15 mouse cellular contexts compared by ENCODE assay signal in the genomic region with DNA sequence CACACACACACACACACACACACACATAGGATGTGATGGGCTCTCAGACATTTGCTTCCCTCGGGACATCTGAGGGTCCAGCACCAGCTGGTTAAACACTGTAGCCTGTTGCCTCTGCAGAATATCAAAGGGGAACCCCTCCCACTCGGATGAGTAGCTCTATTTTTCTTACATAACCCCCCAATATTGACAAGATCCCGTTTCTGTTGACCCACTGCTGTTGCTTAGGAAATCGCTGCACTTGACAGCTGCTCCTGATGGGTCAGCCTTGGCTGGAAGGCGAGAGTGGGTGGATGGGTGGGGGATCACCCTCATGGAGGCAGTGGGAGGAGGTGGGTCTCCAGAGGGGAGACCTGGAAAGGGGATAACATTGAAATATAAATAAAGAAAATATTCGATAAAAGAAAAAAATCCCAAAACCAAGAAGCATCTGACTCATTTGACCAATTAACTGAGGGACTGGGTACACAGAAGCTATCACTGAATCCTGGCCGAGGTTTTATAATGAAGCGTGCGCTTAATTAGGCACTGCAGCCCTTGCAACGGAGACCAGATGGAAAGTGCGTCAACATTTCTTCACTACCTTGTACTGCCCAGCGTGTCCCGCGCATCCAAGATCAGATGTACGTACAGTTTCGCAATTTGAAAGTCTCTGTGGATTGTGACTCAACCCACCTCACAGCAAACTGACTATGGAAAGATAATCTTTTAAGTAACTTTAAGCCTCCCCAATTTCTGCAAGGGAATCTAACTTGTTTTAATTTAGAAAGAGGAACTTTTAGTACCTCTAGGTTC. TPM values are rescaled to one million over a fixed set of nuclear protein-coding genes. Genes with fewer than 3 reads are reported as not detected.
DNase-seq lines count a peak whose midpoint lies in the region; ATAC-seq and TF ChIP-seq lines count a peak whose summit lies in the region.
"Had no signal": no experiment of that assay in that cellular context is flagged by ENCODE, and none has a peak within 500 bp of the region (broad histone marks: within the 10 kb centered on the region; RNA-seq: fewer than 3 reads in every experiment).

No protein-coding gene starts in this region.

- no peaks in the 10 kb centered on the region for H3K27me3 ChIP-seq in hindbrain, embryonic 12.5 days
- H3K27me3 ChIP-seq in hindbrain, embryonic 14.5 days (ENCODE audit: control insufficient read depth, insufficient read depth, low read length), result no peaks in the 10 kb centered on the region
- no peaks in the 10 kb centered on the region for H3K27me3 ChIP-seq in MEL (ENCODE audit: control insufficient read depth in 1 of 2, insufficient read depth in 2 of 2, low read length in 2 of 2)
- no peaks in the 10 kb centered on the region for H3K27me3 ChIP-seq in liver, postnatal 0 days (ENCODE audit: insufficient read depth, low read length)

- WGBS in hindbrain, embryonic 12.5 days, result 54% methylated on average over 16 of the region's 16 CpGs
- 66% methylated on average over 16 of the region's 16 CpGs for WGBS in hindbrain, embryonic 14.5 days
- WGBS in liver, postnatal 0 days (ENCODE audit: insufficient replicate concordance), result 48% methylated on average over 16 of the region's 16 CpGs

- no peak for TF ChIP-seq RAD21 in MEL (IDR thresholded peaks at IDR 0.05; ENCODE audit: low read depth, low read length)

- no peak for DNase-seq in hindbrain, embryonic 14.5 days (ENCODE audit: low spot score)
- peak; percentile 52 for DNase-seq in MEL (ENCODE audit: low read depth, low spot score)
- peak; percentile 55 for DNase-seq in brain, embryonic 14.5 days (ENCODE audit: low read depth)
- DNase-seq in liver, postnatal 0 days, result no peak
- no peak for DNase-seq in left cerebral cortex, adult 18-20 months (ENCODE audit: low spot score in 2 of 2)
- DNase-seq in layer of hippocampus, postnatal 14 days (ENCODE audit: low spot score in 2 of 2), result no peak
- DNase-seq: kidney, postnatal 4 days; lung, postnatal 10 days had no signal

- H3K4me2 ChIP-seq in hindbrain, embryonic 12.5 days (replicated peaks), result no peak overlapping the region
- no peak overlapping the region for H3K4me2 ChIP-seq in hindbrain, embryonic 14.5 days (replicated peaks)
- peak overlapping the region; percentile 55 for H3K4me2 ChIP-seq in liver, postnatal 0 days (ENCODE audit: low read depth, low read length)

- no peak for TF ChIP-seq POLR2A in MEL (IDR thresholded peaks at IDR 0.05; ENCODE audit: control insufficient read depth in 1 of 2, insufficient read depth in 1 of 2, low read depth in 1 of 2, low read length in 2 of 2, poor library complexity in 1 of 2)
- TF ChIP-seq POLR2A in brain, embryonic 14.5 days (IDR thresholded peaks at IDR 0.05; ENCODE audit: borderline replicate concordance, extremely low read depth, insufficient read depth, insufficient read length, poor library complexity, severe bottlenecking), result no peak

- H3K4me1 ChIP-seq in hindbrain, embryonic 12.5 days, result 0 out of 2 replicates have a peak, but pooled peaks cover 4% of the 10 kb centered on the region
- no peaks in the 10 kb centered on the region for H3K4me1 ChIP-seq in hindbrain, embryonic 14.5 days (replicated peaks; ENCODE audit: control insufficient read depth, insufficient read depth, low read length)
- peaks cover 2 to 7% of the 10 kb centered on the region in 2 experiments; a peak in 3 of 4 replicates for H3K4me1 ChIP-seq in MEL (ENCODE audit: control insufficient read depth in 1 of 2, insufficient read depth in 2 of 2, low read length in 2 of 2)
- peaks cover 6% of the 10 kb centered on the region; the same call in 1 of the 2 replicates for H3K4me1 ChIP-seq in liver, postnatal 0 days (ENCODE audit: insufficient read depth)

- no peaks in the 10 kb centered on the region for H3K79me2 ChIP-seq in MEL (ENCODE audit: control insufficient read depth, insufficient read depth, low read length, poor library complexity)

- H3K27ac ChIP-seq in hindbrain, embryonic 12.5 days, result no peak overlapping the region
- H3K27ac ChIP-seq in hindbrain, embryonic 14.5 days, result no peak overlapping the region
- H3K27ac ChIP-seq in MEL (ENCODE audit: control insufficient read depth, low read depth, low read length), result no peak overlapping the region
- H3K27ac ChIP-seq in liver, postnatal 0 days (ENCODE audit: low read depth), result peak overlapping the region; percentile 51; the same call in 1 of the 2 replicates

- H3K4me3 ChIP-seq in hindbrain, embryonic 12.5 days, result no peak overlapping the region
- no peak overlapping the region for H3K4me3 ChIP-seq in hindbrain, embryonic 14.5 days (replicated peaks; ENCODE audit: low read length)
- peak overlapping the region; percentile 32 to 47; a peak in 3 of 4 replicates for H3K4me3 ChIP-seq in MEL (ENCODE audit: control insufficient read depth in 1 of 2, insufficient read depth in 1 of 2, low read depth in 2 of 2, low read length in 2 of 2)
- H3K4me3 ChIP-seq in liver, postnatal 0 days (ENCODE audit: low read depth, low read length), result no peak overlapping the region

- ATAC-seq in hindbrain, embryonic 12.5 days (ENCODE audit: low FRiP score), result peak; percentile 52
- ATAC-seq in hindbrain, embryonic 14.5 days (ENCODE audit: low FRiP score), result no peak; the same call in 1 of the 2 replicates
- ATAC-seq in liver, postnatal 0 days, result peak; percentile 79
- ATAC-seq: intestine, postnatal 0 days had no signal

- TF ChIP-seq EP300 in MEL (IDR thresholded peaks at IDR 0.05; ENCODE audit: low read depth in 1 of 2, low read length in 2 of 2), result no peak
- TF ChIP-seq EP300 in liver, postnatal 0 days (IDR thresholded peaks at IDR 0.05; ENCODE audit: low read depth), result no peak

- no peaks in the 10 kb centered on the region for H3K9me3 ChIP-seq in hindbrain, embryonic 12.5 days (replicated peaks)
- no peaks in the 10 kb centered on the region for H3K9me3 ChIP-seq in hindbrain, embryonic 14.5 days (ENCODE audit: control insufficient read depth, low read length)
- H3K9me3 ChIP-seq in MEL (replicated peaks; ENCODE audit: insufficient read depth, low read length), result no peaks in the 10 kb centered on the region
- H3K9me3 ChIP-seq in liver, postnatal 0 days (ENCODE audit: low read length), result no peaks in the 10 kb centered on the region

- no peaks in the 10 kb centered on the region for H3K36me3 ChIP-seq in hindbrain, embryonic 12.5 days
- H3K36me3 ChIP-seq in hindbrain, embryonic 14.5 days (replicated peaks; ENCODE audit: control insufficient read depth, insufficient read depth), result no peaks in the 10 kb centered on the region
- H3K36me3 ChIP-seq in MEL (ENCODE audit: control insufficient read depth in 1 of 2, insufficient read depth in 2 of 2, low read length in 2 of 2), result peaks cover 0 to 4% of the 10 kb centered on the region in 2 experiments; a peak in 2 of 4 replicates
- H3K36me3 ChIP-seq in liver, postnatal 0 days (replicated peaks; ENCODE audit: insufficient read depth, low read length), result peaks cover 5% of the 10 kb centered on the region; the same call in 1 of the 2 replicates

- no peak for TF ChIP-seq CTCF in MEL (IDR thresholded peaks at IDR 0.05 in 2 of 3, conservative IDR thresholded peaks at IDR 0.05 in 1 of 3; ENCODE audit: control insufficient read depth in 1 of 3, insufficient read depth in 1 of 3, low read depth in 2 of 3, low read length in 3 of 3, poor library complexity in 1 of 3, severe bottlenecking in 1 of 3)
- no peak for TF ChIP-seq CTCF in brain, embryonic 14.5 days (IDR thresholded peaks at IDR 0.05; ENCODE audit: borderline replicate concordance, extremely low read depth, insufficient read depth, insufficient read length)
- no peak for TF ChIP-seq CTCF in liver, postnatal 0 days (IDR thresholded peaks at IDR 0.05; ENCODE audit: low read depth)

- H3K9ac ChIP-seq in hindbrain, embryonic 12.5 days, result no peak overlapping the region
- no peak overlapping the region for H3K9ac ChIP-seq in hindbrain, embryonic 14.5 days
- no peak overlapping the region; the same call in 1 of the 2 replicates for H3K9ac ChIP-seq in MEL (ENCODE audit: control insufficient read depth, low read depth, low read length, poor library complexity, severe bottlenecking)
- no peak overlapping the region for H3K9ac ChIP-seq in liver, postnatal 0 days (replicated peaks)

RNA-seq across cellular contexts. Expression of gene Gm7075, which starts 11.2 kb away (rescaled TPM):
- not detected in 2 replicates for polyA plus RNA-seq in hindbrain, embryonic 12.5 days (2016; fragmentation: Nextera tagmentation; extraction: Ambion mirVana)
- not detected in 2 replicates for polyA plus RNA-seq in hindbrain, embryonic 14.5 days (2014; fragmentation: Nextera tagmentation; extraction: Ambion mirVana)
- total RNA-seq in MEL (2012; rRNA removed), result not detected in 2 replicates
- not detected for polyA plus RNA-seq in MEL (2012; ENCODE audit: insufficient read depth in 1 of 2, insufficient read length in 2 of 2, low read depth in 1 of 2, low replicate concordance in 2 of 2, missing spikeins in 1 of 2)
- not detected in 2 replicates for polyA plus RNA-seq in brain, embryonic 14.5 days (2012; rRNA removed)
- polyA plus RNA-seq in liver, postnatal 0 days (2015; fragmentation: Nextera tagmentation; extraction: Ambion mirVana), result not detected in 2 replicates
- total RNA-seq in left cerebral cortex, adult 18-20 months (2021), result not detected
- not detected for total RNA-seq in layer of hippocampus, postnatal 14 days (2021)
- total RNA-seq: gastrocnemius, adult 8-10 months; left cerebral cortex, postnatal 25 days had no signal
- polyA plus RNA-seq: heart, embryonic 16.5 days; intestine, postnatal 0 days; small intestine, adult 2 months; stomach, embryonic 16.5 days had no signal

RNA-seq across cellular contexts. Expression of gene Ctnna3, which starts 19.5 kb away (rescaled TPM):
- polyA plus RNA-seq in hindbrain, embryonic 12.5 days (2016; fragmentation: Nextera tagmentation; extraction: Ambion mirVana), result 0.22 and 0.34 TPM in 2 replicates
- 2.9 and 4.1 TPM in 2 replicates for polyA plus RNA-seq in hindbrain, embryonic 14.5 days (2014; fragmentation: Nextera tagmentation; extraction: Ambion mirVana)
- total RNA-seq in MEL (2012; rRNA removed), result not detected in 2 replicates
- polyA plus RNA-seq in MEL (2012; ENCODE audit: insufficient read depth in 1 of 2, insufficient read length in 2 of 2, low read depth in 1 of 2, low replicate concordance in 2 of 2, missing spikeins in 1 of 2), result not detected
- polyA plus RNA-seq in brain, embryonic 14.5 days (2012; rRNA removed), result 0.10 and 0.25 TPM in 2 replicates
- polyA plus RNA-seq in liver, postnatal 0 days (2015; fragmentation: Nextera tagmentation; extraction: Ambion mirVana), result 0.05 TPM in 1 of 2 replicates, not detected in the other
- total RNA-seq in left cerebral cortex, adult 18-20 months (2021), result 1 to 10 TPM; 1.8 to 2.4 TPM
- total RNA-seq in layer of hippocampus, postnatal 14 days (2021), result 1 to 10 TPM; 1.1 to 1.4 TPM

RNA-seq across cellular contexts. Expression of gene Dnajc12, which starts 28.1 kb away (rescaled TPM):
- 14.1 and 17.4 TPM in 2 replicates for polyA plus RNA-seq in hindbrain, embryonic 12.5 days (2016; fragmentation: Nextera tagmentation; extraction: Ambion mirVana)
- polyA plus RNA-seq in hindbrain, embryonic 14.5 days (2014; fragmentation: Nextera tagmentation; extraction: Ambion mirVana), result 19.7 and 23.4 TPM in 2 replicates
- total RNA-seq in MEL (2012; rRNA removed), result 2.7 and 2.9 TPM in 2 replicates
- 1 to 10 TPM in 1 of 2 experiments, not detected in 1; 7.3 TPM for polyA plus RNA-seq in MEL (2012; ENCODE audit: insufficient read depth in 1 of 2, insufficient read length in 2 of 2, low read depth in 1 of 2, low replicate concordance in 2 of 2, missing spikeins in 1 of 2)
- polyA plus RNA-seq in brain, embryonic 14.5 days (2012; rRNA removed), result 9.3 and 11.5 TPM in 2 replicates
- polyA plus RNA-seq in liver, postnatal 0 days (2015; fragmentation: Nextera tagmentation; extraction: Ambion mirVana), result 14.8 and 15.4 TPM in 2 replicates
- total RNA-seq in left cerebral cortex, adult 18-20 months (2021), result 10 to 100 TPM; 26.2 to 31.6 TPM
- total RNA-seq in layer of hippocampus, postnatal 14 days (2021), result 10 to 100 TPM; 14.2 to 15.0 TPM

RNA-seq across cellular contexts. Expression of gene Sirt1, which starts 28.9 kb away (rescaled TPM):
- 7.8 and 8.6 TPM in 2 replicates for polyA plus RNA-seq in hindbrain, embryonic 12.5 days (2016; fragmentation: Nextera tagmentation; extraction: Ambion mirVana)
- 5.7 and 6.8 TPM in 2 replicates for polyA plus RNA-seq in hindbrain, embryonic 14.5 days (2014; fragmentation: Nextera tagmentation; extraction: Ambion mirVana)
- 9.1 and 13.2 TPM in 2 replicates for total RNA-seq in MEL (2012; rRNA removed)
- 10 to 100 TPM in 1 of 2 experiments, not detected in 1; 19.8 TPM for polyA plus RNA-seq in MEL (2012; ENCODE audit: insufficient read depth in 1 of 2, insufficient read length in 2 of 2, low read depth in 1 of 2, low replicate concordance in 2 of 2, missing spikeins in 1 of 2)
- 16.4 and 17.2 TPM in 2 replicates for polyA plus RNA-seq in brain, embryonic 14.5 days (2012; rRNA removed)
- 2.8 and 3.1 TPM in 2 replicates for polyA plus RNA-seq in liver, postnatal 0 days (2015; fragmentation: Nextera tagmentation; extraction: Ambion mirVana)
- 10 to 100 TPM; 15.1 to 16.6 TPM for total RNA-seq in left cerebral cortex, adult 18-20 months (2021)
- 10 to 100 TPM; 11.3 to 12.4 TPM for total RNA-seq in layer of hippocampus, postnatal 14 days (2021)

Comparison
In these comparisons a context has a peak if more than half of its experiments do, and no peak if none do; other contexts are left out.
1. H3K4me3 ChIP-seq: peak in MEL (2 of 2); none in hindbrain, embryonic 12.5 days (single experiment), hindbrain, embryonic 14.5 days (single experiment) and liver, postnatal 0 days (single experiment).
2. DNase-seq: peak in MEL (single experiment) and brain, embryonic 14.5 days (single experiment); none in hindbrain, embryonic 14.5 days (single experiment), liver, postnatal 0 days (single experiment), left cerebral cortex, adult 18-20 months (0 of 2) and layer of hippocampus, postnatal 14 days (0 of 2).